22 mouse cellular contexts compared by ENCODE assay signal in the genomic region with DNA sequence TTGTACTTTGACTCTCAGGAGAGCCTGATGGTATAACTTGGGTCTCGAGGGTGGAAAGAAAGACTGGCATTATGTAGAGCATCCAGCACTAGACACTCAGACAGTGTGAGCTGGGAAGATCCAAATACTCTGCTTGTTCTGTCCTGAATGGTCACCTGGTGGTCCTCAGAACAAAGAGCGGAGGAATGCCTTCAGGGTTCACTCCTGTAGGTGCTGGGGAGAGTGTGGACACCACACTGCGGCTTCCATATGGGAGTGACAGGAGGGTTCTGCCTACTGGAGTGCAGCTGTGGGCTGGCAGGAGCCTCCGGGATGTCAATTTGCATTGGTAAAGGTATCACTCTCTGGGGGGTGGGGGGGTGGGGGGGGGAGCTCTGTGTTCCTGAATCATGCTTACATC. TPM values are rescaled to one million over a fixed set of nuclear protein-coding genes. Genes with fewer than 3 reads are reported as not detected.
"Had no signal": no experiment of that assay in that cellular context is flagged by ENCODE, and none has a peak within 500 bp of the region (broad histone marks: within the 10 kb centered on the region; RNA-seq: fewer than 3 reads in every experiment).

No protein-coding gene starts in this region.

- H3K27ac ChIP-seq: liver, embryonic 13.5 days; liver, embryonic 15.5 days; lung, embryonic 15.5 days; macrophage; midbrain, embryonic 12.5 days; neural tube, embryonic 12.5 days; stomach, embryonic 15.5 days had no signal

- H3K9ac ChIP-seq: liver, embryonic 13.5 days; liver, embryonic 15.5 days; liver, postnatal 0 days; lung, embryonic 15.5 days; midbrain, embryonic 12.5 days; neural tube, embryonic 12.5 days; stomach, embryonic 15.5 days had no signal

- H3K4me3 ChIP-seq: liver, embryonic 13.5 days; liver, embryonic 15.5 days; lung, embryonic 15.5 days; midbrain, embryonic 12.5 days; neural tube, embryonic 12.5 days; stomach, embryonic 15.5 days had no signal

- H3K9me3 ChIP-seq: liver, embryonic 13.5 days; liver, embryonic 15.5 days; lung, embryonic 15.5 days; megakaryocyte, embryonic 14.5 days; midbrain, embryonic 12.5 days; neural tube, embryonic 12.5 days; stomach, embryonic 15.5 days had no signal

- H3K27me3 ChIP-seq: liver, embryonic 13.5 days; liver, embryonic 15.5 days; lung, embryonic 15.5 days; megakaryocyte, embryonic 14.5 days; midbrain, embryonic 12.5 days; neural tube, embryonic 12.5 days; stomach, embryonic 15.5 days had no signal

- H3K4me1 ChIP-seq: liver, embryonic 13.5 days; liver, embryonic 15.5 days; lung, embryonic 15.5 days; midbrain, embryonic 12.5 days; neural tube, embryonic 12.5 days; stomach, embryonic 15.5 days had no signal

- H3K36me3 ChIP-seq: liver, embryonic 13.5 days; lung, embryonic 15.5 days; midbrain, embryonic 12.5 days; neural tube, embryonic 12.5 days; stomach, embryonic 15.5 days had no signal

- DNase-seq: liver, embryonic 13.5 days; liver, postnatal 0 days; lung, adult 2 months; lung, postnatal 14 days; lung, postnatal 36 days; midbrain, embryonic 14.5 days; right cerebral cortex, postnatal 14 days; thymus, adult 18-20 months; thymus, postnatal 14 days; thymus, postnatal 36 days had no signal

RNA-seq across cellular contexts. Expression of gene Rtp3, which starts 8.0 kb away (rescaled TPM):
- total RNA-seq: megakaryocyte progenitor cell, adult 5-6 weeks; midbrain, postnatal 0 days; monocyte, adult 5-6 weeks; neutrophil, adult 5-6 weeks had no signal
- polyA plus RNA-seq: macrophage; midbrain, embryonic 12.5 days; midbrain, embryonic 14.5 days; midbrain, postnatal 0 days; neural tube, embryonic 12.5 days; neural tube, embryonic 14.5 days had no signal

RNA-seq across cellular contexts. Expression of gene Lrrc2, which starts 31.0 kb away (rescaled TPM):
- total RNA-seq: monocyte, adult 5-6 weeks; neutrophil, adult 5-6 weeks had no signal
- polyA plus RNA-seq: macrophage; midbrain, embryonic 12.5 days; stomach, embryonic 15.5 days had no signal

RNA-seq across cellular contexts. Expression of gene Tdgf1, which starts 36.4 kb away (rescaled TPM):
- total RNA-seq: megakaryocyte progenitor cell, adult 5-6 weeks; midbrain, postnatal 0 days; monocyte, adult 5-6 weeks had no signal
- polyA plus RNA-seq: liver, embryonic 13.5 days; liver, embryonic 15.5 days; liver, postnatal 0 days; lung, embryonic 15.5 days; macrophage; midbrain, embryonic 12.5 days; midbrain, embryonic 14.5 days; midbrain, postnatal 0 days; neural tube, embryonic 12.5 days; stomach, embryonic 15.5 days had no signal
